Mouse (Mus musculus) CH12.LX (cell line): ENCODE results near the gene Olfr763.

Experiments used
- CTCF ChIP-seq, 2 experiments: IDR thresholded peaks in 1 of 2; conservative IDR thresholded peaks in 1 of 2; 2 replicates each; pipeline ENCODE4 v1.5.1; 2011 to 2012; ENCODE audit warnings: low read depth in 2 of 2, low read length in 2 of 2, improper control_type of control experiment in 1 of 2, inconsistent platforms in 1 of 2, mild to moderate bottlenecking in 1 of 2, moderate library complexity in 1 of 2
- E2F4 ChIP-seq: IDR thresholded peaks from 2 replicates; pipeline ENCODE4 v1.6.1; 2011; ENCODE audit warnings: low read depth, low read length, improper control_type of control experiment; ENCODE audit not compliant: insufficient replicate concordance
- EP300 ChIP-seq: IDR thresholded peaks from 2 replicates; pipeline ENCODE4 v1.6.1; 2011; ENCODE audit warnings: low read length, improper control_type of control experiment
- NELFE ChIP-seq: IDR thresholded peaks from 2 replicates; pipeline ENCODE4 v1.6.1; 2011; ENCODE audit warnings: low read depth, low read length, improper control_type of control experiment
- PAX5 ChIP-seq: IDR thresholded peaks from 2 replicates; pipeline ENCODE4 v1.6.1; 2012; ENCODE audit warnings: low read length, inconsistent platforms, mixed read lengths
- POLR2A ChIP-seq: IDR thresholded peaks from 2 replicates; pipeline ENCODE4 v1.6.1; 2011; ENCODE audit warnings: low read depth, mild to moderate bottlenecking, improper control_type of control experiment, low read length
- RCOR1 ChIP-seq: conservative IDR thresholded peaks from 2 replicates; pipeline ENCODE4 v1.6.1; 2012; ENCODE audit warnings: low read depth, mild to moderate bottlenecking, inconsistent platforms, low read length, improper control_type of control experiment
- SMC3 ChIP-seq: IDR thresholded peaks from 2 replicates; pipeline ENCODE4 v1.6.1; 2011; ENCODE audit warnings: low read depth, low read length, improper control_type of control experiment
- TCF12 ChIP-seq: IDR thresholded peaks from 2 replicates; pipeline ENCODE4 v1.6.1; 2014; ENCODE audit warnings: low read depth, mild to moderate bottlenecking, inconsistent platforms, low read length, improper control_type of control experiment
- UBTF ChIP-seq: IDR thresholded peaks from 2 replicates; pipeline ENCODE4 v1.6.1; 2012; ENCODE audit warnings: low read depth, mild to moderate bottlenecking, inconsistent platforms, low read length, improper control_type of control experiment, moderate library complexity
- USF2 ChIP-seq: conservative IDR thresholded peaks from 2 replicates; pipeline ENCODE4 v1.6.1; 2011; ENCODE audit warnings: low read depth, low read length, improper control_type of control experiment
- ZMIZ1 ChIP-seq: IDR thresholded peaks from 2 replicates; pipeline ENCODE4 v1.6.1; 2012; ENCODE audit warnings: low read depth, mild to moderate bottlenecking, inconsistent platforms, low read length, improper control_type of control experiment

DNA sequence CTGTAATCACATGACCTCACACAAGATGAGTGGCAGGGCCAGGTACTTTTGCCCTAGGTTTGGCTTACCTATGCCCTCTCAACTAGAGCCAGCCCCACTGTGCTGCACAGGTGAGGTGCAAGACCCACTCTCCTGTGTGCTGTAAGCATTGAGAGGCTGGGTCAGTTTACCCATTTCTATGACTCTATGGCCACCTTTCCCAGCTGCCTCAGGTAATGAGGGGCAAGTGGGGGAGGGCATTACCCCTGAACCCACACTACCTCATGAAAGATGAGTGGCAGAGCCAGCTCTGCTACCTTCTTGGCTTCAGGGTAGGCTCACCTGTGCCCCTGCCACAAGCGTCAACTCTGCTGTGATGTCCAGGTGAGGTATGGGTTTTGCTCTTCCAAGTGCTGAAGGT, 14.8 kb upstream of the Olfr763 start:
- TF ChIP-seq E2F4 (no peak), PAX5 (no peak), USF2 (no peak), ZMIZ1 (no peak), CTCF (conservative IDR thresholded peaks at IDR 0.05 in 1 of 2, IDR thresholded peaks at IDR 0.05 in 1 of 2; ENCODE audit: low read depth in 2 of 2, low read length in 2 of 2) (no peak), POLR2A (no peak), NELFE (no peak), TCF12 (no peak), UBTF (no peak), EP300 (no peak), RCOR1 (no peak), SMC3 (no peak)
